Mouse (Mus musculus): ENCODE data around the gene Tmem230.

- TF ChIP-seq CTCF (IDR thresholded peaks at IDR 0.05; ENCODE audit: borderline replicate concordance, extremely low read depth, insufficient read depth, insufficient read length) (no peak), POLR2A (IDR thresholded peaks at IDR 0.05; ENCODE audit: borderline replicate concordance, extremely low read depth, insufficient read depth, insufficient read length, poor library complexity, severe bottlenecking) (no peak)
Observed at GRCm38 (mm10) chr2:132195602-132196001, 52.0 kb downstream of the Tmem230 start.

Measured in brain, embryonic 14.5 days (tissue).